Mouse (Mus musculus) CH12.LX (cell line): ENCODE data around the gene Atad5. TPM values are rescaled to one million over a fixed set of nuclear protein-coding genes. Genes with fewer than 3 reads are reported as not detected.
"Not testable (repeated sequence)": the region's sequence is repeated elsewhere in the genome, so short reads cannot be mapped to it uniquely, and the experiment has no call there.

ENCODE experiments used
- DNase-seq: peaks from one replicate; pipeline ENCODE4 v3.0.0-alpha.2; 2013; ENCODE audit errors: extremely low read depth
- H3K27ac ChIP-seq: 2 replicates; pipeline ENCODE4 v1.5.1; 2012; ENCODE audit warnings: low read depth, mild to moderate bottlenecking, control low read depth, moderate library complexity; ENCODE audit not compliant: insufficient read depth
- H3K27me3 ChIP-seq: replicated peaks from 2 replicates; pipeline ENCODE3; 2012; ENCODE audit warnings: inconsistent platforms
- H3K36me3 ChIP-seq, 2 experiments: replicated peaks in 1 of 2; 2 replicates each; pipeline versions ENCODE3 to v1.6.1; 2012; ENCODE audit warnings: inconsistent platforms in 1 of 2, low read length in 1 of 2, mild to moderate bottlenecking in 1 of 2, mixed read lengths in 1 of 2, moderate library complexity in 1 of 2; ENCODE audit not compliant: control insufficient read depth in 1 of 2, insufficient read depth in 1 of 2
- H3K4me1 ChIP-seq, 2 experiments: 2 replicates each; pipeline ENCODE4 v1.6.1; 2012; ENCODE audit warnings: inconsistent platforms in 1 of 2, moderate library complexity in 1 of 2; ENCODE audit not compliant: insufficient read depth in 2 of 2, control insufficient read depth in 1 of 2
- H3K4me2 ChIP-seq: 2 replicates; pipeline ENCODE4 v1.6.1; 2012; ENCODE audit warnings: low read depth, mild to moderate bottlenecking, control low read depth; ENCODE audit not compliant: poor library complexity, insufficient read depth, severe bottlenecking
- H3K4me3 ChIP-seq, 3 experiments: fragments of 150-350 bp in 1 of 3; sonication (generic) in 1 of 3; replicated peaks in 1 of 3; 2 replicates each; pipeline versions ENCODE3 to v1.5.1; 2011 to 2012; ENCODE audit warnings: low read depth in 2 of 3, low read length in 2 of 3, mild to moderate bottlenecking in 2 of 3, moderate library complexity in 2 of 3, control low read depth in 1 of 3, improper control_type of control experiment in 1 of 3, inconsistent platforms in 1 of 3, mixed read lengths in 1 of 3; ENCODE audit not compliant: poor library complexity in 1 of 3
- H3K79me2 ChIP-seq: replicated peaks from 2 replicates; pipeline ENCODE4 v1.6.1; 2012; ENCODE audit warnings: mild to moderate bottlenecking, moderate library complexity; ENCODE audit not compliant: control insufficient read depth, poor library complexity, insufficient read depth, severe bottlenecking; ENCODE audit errors: extremely low read depth
- H3K9ac ChIP-seq: 2 replicates; pipeline ENCODE4 v1.6.1; 2012; ENCODE audit warnings: low read depth, mild to moderate bottlenecking, control low read depth, moderate library complexity; ENCODE audit not compliant: insufficient read depth
- H3K9me3 ChIP-seq: replicated peaks from 2 replicates; pipeline ENCODE3; 2012; ENCODE audit warnings: low read length, inconsistent platforms, mixed read lengths
- CTCF ChIP-seq, 2 experiments: IDR thresholded peaks in 1 of 2; conservative IDR thresholded peaks in 1 of 2; 2 replicates each; pipeline ENCODE4 v1.5.1; 2011 to 2012; ENCODE audit warnings: low read depth in 2 of 2, low read length in 2 of 2, improper control_type of control experiment in 1 of 2, inconsistent platforms in 1 of 2, mild to moderate bottlenecking in 1 of 2, moderate library complexity in 1 of 2
- ETS1 ChIP-seq: conservative IDR thresholded peaks from 2 replicates; pipeline ENCODE4 v1.6.1; 2012; ENCODE audit warnings: low read depth, mild to moderate bottlenecking, inconsistent platforms, low read length, improper control_type of control experiment, moderate library complexity
- MYC ChIP-seq: IDR thresholded peaks from 2 replicates; pipeline ENCODE4 v1.6.1; 2011; ENCODE audit warnings: low read depth, mild to moderate bottlenecking, improper control_type of control experiment, low read length
- RAD21 ChIP-seq: IDR thresholded peaks from 2 replicates; pipeline ENCODE4 v1.6.1; 2011; ENCODE audit warnings: low read depth, mild to moderate bottlenecking, low read length, improper control_type of control experiment, moderate library complexity
- SMC3 ChIP-seq: IDR thresholded peaks from 2 replicates; pipeline ENCODE4 v1.6.1; 2011; ENCODE audit warnings: low read depth, low read length, improper control_type of control experiment
- TBP ChIP-seq: conservative IDR thresholded peaks from 2 replicates; pipeline ENCODE4 v1.6.1; 2011; ENCODE audit warnings: low read depth, low read length, improper control_type of control experiment
- TCF12 ChIP-seq: IDR thresholded peaks from 2 replicates; pipeline ENCODE4 v1.6.1; 2014; ENCODE audit warnings: low read depth, mild to moderate bottlenecking, inconsistent platforms, low read length, improper control_type of control experiment
- UBTF ChIP-seq: IDR thresholded peaks from 2 replicates; pipeline ENCODE4 v1.6.1; 2012; ENCODE audit warnings: low read depth, mild to moderate bottlenecking, inconsistent platforms, low read length, improper control_type of control experiment, moderate library complexity
- ZNF384 ChIP-seq: IDR thresholded peaks from 2 replicates; pipeline ENCODE4 v1.6.1; 2012; ENCODE audit warnings: low read depth, low read length, improper control_type of control experiment, inconsistent platforms
- dilution Hi-C: fragments of 300-500 bp; cut with MboI; formaldehyde crosslinking; loops from 2 replicates; pipeline ENCODE4 v1.14.3; 2020; ENCODE audit warnings: low sequenced_read_pairs; ENCODE audit not compliant: extremely low pct_unique_long_range_greater_than_20kb, extremely low pct_ligation_motif_present
- in situ Hi-C: fragments of 300-500 bp; cut with MboI; formaldehyde crosslinking; loops from 3 replicates; pipeline ENCODE4 v1.14.3; 2019; ENCODE audit warnings: low sequenced_read_pairs, low pct_ligation_motif_present, low pct_unique_long_range_greater_than_20kb, mixed read lengths
- polyA plus RNA-seq: library from polyadenylated mRNA; unstranded; fragments of >175 nt; gene quantifications from 2 replicates; pipeline ENCODE4 v1.2.1, GENCODE M21; 2012; ENCODE audit warnings: low read depth; ENCODE audit not compliant: insufficient read length
- total RNA-seq, 2 experiments: library from RNA; depleted of rRNA; stranded (reverse); fragments of 300-350 nt in 1 of 2; fragments of >200 nt in 1 of 2; gene quantifications; 2 replicates each; pipeline ENCODE4 v1.2.3; 2012 to 2014

The Atad5 gene
- total and polyA plus RNA-seq, 3 experiments: 24.0 to 46.3 (median 35.2) TPM

DNA sequence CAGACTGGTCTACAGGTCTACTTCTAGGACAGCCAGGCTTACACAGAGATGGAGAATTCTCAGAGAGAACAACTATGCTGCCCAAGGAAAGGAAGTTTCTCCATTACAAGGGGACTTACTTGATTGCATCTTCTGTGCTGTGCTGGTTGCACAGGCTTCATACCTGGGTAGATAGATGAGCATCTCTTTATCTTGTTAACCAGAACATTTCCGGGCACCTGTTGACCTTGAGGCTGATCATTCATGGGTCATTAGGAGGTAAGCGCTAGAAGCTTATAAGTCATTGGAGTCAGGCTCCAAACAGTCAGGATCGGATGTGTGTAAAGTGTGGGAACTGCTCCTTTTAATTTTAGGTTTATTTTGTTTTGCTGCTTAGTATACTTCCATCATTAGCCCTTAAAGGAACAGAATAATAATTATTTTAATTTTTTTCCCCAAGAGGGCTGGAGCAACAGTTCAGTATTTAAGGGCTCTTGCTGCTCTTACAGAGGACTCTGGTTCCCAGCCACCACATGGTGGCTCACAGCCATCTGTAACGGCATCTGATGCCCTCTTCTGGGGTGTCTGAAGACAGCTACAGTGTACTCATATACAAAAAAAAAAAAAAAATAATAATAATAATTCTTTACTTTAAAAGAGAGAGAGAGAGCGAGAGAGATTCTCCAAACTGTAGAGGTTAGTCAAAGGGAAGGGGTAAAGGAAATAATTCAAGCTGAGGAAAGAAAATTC lies 92.0 kb downstream of the Atad5 start:
- H3K27me3 ChIP-seq: no peaks in the 10 kb centered on the region
- peaks cover 3% of the 10 kb centered on the region for H3K9me3 ChIP-seq
- dilution Hi-C loops (no loop called here), in situ Hi-C loops (no loop called here)
- H3K4me1 ChIP-seq: peaks cover 9 to 44% of the 10 kb centered on the region in 2 experiments
- H3K4me2 ChIP-seq: no peak overlapping the region
- peaks cover 3 to 7% of the 10 kb centered on the region in 2 experiments for H3K36me3 ChIP-seq
- no peak overlapping the region for H3K27ac ChIP-seq
- peaks cover 9% of the 10 kb centered on the region for H3K79me2 ChIP-seq
- peak; percentile 59 for DNase-seq
- TF ChIP-seq CTCF (conservative IDR thresholded peaks at IDR 0.05 in 1 of 2, IDR thresholded peaks at IDR 0.05 in 1 of 2; ENCODE audit: low read depth in 2 of 2, low read length in 2 of 2) (peak in 1 of 2 experiments; percentile 76; a peak in 2 of 4 replicates), TCF12 (no peak), MYC (peak; percentile 78), SMC3 (peak; percentile 46; the same call in 1 of the 2 replicates), UBTF (no peak), ZNF384 (peak; percentile 94), RAD21 (peak; percentile 51)
- TF ChIP-seq, all 38 proteins: peak for 5
- Histone ChIP-seq H3K4me3 (no peak overlapping the region), H3K9ac (no peak overlapping the region)

DNA sequence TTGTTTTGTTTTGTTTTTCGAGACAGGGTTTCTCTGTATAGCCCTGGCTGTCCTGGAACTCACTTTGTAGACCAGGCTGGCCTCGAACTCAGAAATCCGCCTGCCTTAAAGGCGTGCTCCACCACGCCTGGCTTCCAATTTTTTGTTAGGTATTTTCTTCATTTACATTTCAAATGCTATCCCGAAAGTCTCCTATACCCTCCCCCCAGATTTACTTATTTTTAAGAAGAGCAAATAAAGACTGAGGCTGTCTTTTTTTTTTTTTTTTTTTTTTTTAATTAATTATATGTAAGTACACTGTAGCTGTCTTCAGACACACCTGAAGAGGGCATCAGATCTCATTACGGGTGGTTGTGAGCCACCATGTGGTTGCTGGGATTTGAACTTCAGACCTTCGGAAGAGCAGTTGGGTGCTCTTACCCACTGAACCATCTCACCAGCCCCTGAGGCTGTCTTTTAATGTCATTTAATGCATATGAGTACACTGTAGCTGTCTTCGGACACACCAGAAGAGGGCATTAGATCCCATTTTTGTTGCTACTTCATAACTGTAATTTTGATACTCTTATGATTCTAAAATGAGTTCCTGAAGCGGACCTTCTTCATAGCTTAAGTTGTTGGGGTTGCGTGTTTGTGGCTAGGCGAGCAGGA lies 94.0 kb downstream of the Atad5 start:
- peak overlapping the region; percentile 35; the same call in 1 of the 2 replicates for H3K9ac ChIP-seq
- dilution Hi-C loops, H3K9me3 ChIP-seq, H3K27me3 ChIP-seq, H3K79me2 ChIP-seq, in situ Hi-C loops: not testable (repeated sequence)
- peak overlapping the region; percentile 81 to 96 (median 93) for H3K4me3 ChIP-seq
- peaks cover 0 to 31% of the 10 kb centered on the region in 2 experiments; a peak in 2 of 4 replicates for H3K4me1 ChIP-seq
- H3K36me3 ChIP-seq: peaks cover 5 to 11% of the 10 kb centered on the region in 2 experiments
- peak overlapping the region; percentile 60 for H3K4me2 ChIP-seq
- peak; percentile 82 for DNase-seq
- H3K27ac ChIP-seq: peak overlapping the region; percentile 15; the same call in 1 of the 2 replicates
- 0 out of 2 replicates have a peak, but pooled peaks have one; percentile 4 for TF ChIP-seq ETS1
- peak in 1 of 2 experiments; percentile 54; a peak in 2 of 4 replicates for TF ChIP-seq CTCF (conservative IDR thresholded peaks at IDR 0.05 in 1 of 2, IDR thresholded peaks at IDR 0.05 in 1 of 2; ENCODE audit: low read depth in 2 of 2, low read length in 2 of 2)
- TF ChIP-seq TBP: peak; percentile 27; the same call in 1 of the 2 replicates
- 0 out of 2 replicates have a peak, but pooled peaks have one; percentile 6 for TF ChIP-seq SMC3
- TF ChIP-seq ZNF384: peak; percentile 75
